Mouse (Mus musculus) layer of hippocampus, adult 8-10 months (tissue): ENCODE measurements around the gene Nudcd3. TPM values are rescaled to one million over a fixed set of nuclear protein-coding genes. Genes with fewer than 3 reads are reported as not detected.

Source experiments
- DNase-seq, 2 experiments: peaks; one replicate each; pipeline ENCODE4 v3.0.0; 2022; ENCODE audit warnings: low spot score in 2 of 2
- total RNA-seq, 4 experiments: library from RNA; stranded (reverse); gene quantifications; 2 replicates each; pipeline ENCODE4 v1.2.4; 2022

Gene Nudcd3
- total RNA-seq = 100 to 1,000 TPM; 124 to 133 (median 129) TPM

GRCm38 (mm10) chr11:6200087-6200569, at the start of gene Nudcd3:
TSS of gene Nudcd3 (minus strand) at chr11:6200415.
- DNase-seq = peak; percentile 88 to 90

- no peak for DNase-seq
Measured at GRCm38 (mm10) chr11:6244707-6245106, 44.5 kb upstream of the Nudcd3 start.

GRCm38 (mm10) chr11:6233025-6233424, 32.8 kb upstream of the Nudcd3 start:
- DNase-seq = no peak

GRCm38 (mm10) chr11:6230012-6230411, 29.8 kb upstream of the Nudcd3 start, which contains the start of gene Npc1l1:
TSS of gene Npc1l1 (minus strand) at chr11:6230143.
- DNase-seq = no peak

- DNase-seq = peak; percentile 17 to 38
Measured at GRCm38 (mm10) chr11:6224541-6225229, 24.5 kb upstream of the Nudcd3 start.

GRCm38 (mm10) chr11:6222187-6222586, 22.0 kb upstream of the Nudcd3 start:
- no peak for DNase-seq

- DNase-seq = no peak
Measured at GRCm38 (mm10) chr11:6219967-6220366, 19.8 kb upstream of the Nudcd3 start.

- DNase-seq = no peak
Measured at GRCm38 (mm10) chr11:6218189-6218896, 18.1 kb upstream of the Nudcd3 start.

- no peak for DNase-seq
Measured at GRCm38 (mm10) chr11:6216834-6217233, 16.6 kb upstream of the Nudcd3 start.

- DNase-seq = no peak
Measured at GRCm38 (mm10) chr11:6208158-6208557, 7.9 kb upstream of the Nudcd3 start.

- no peak for DNase-seq
Measured at GRCm38 (mm10) chr11:6207090-6207489, 6.9 kb upstream of the Nudcd3 start.

- no peak for DNase-seq
Measured at GRCm38 (mm10) chr11:6200570-6200969, 355 bp upstream of the Nudcd3 start.

GRCm38 (mm10) chr11:6199410-6200086, 667 bp downstream of the Nudcd3 start, which contains the start of gene A730071L15Rik:
TSS of gene A730071L15Rik (plus strand) at chr11:6200029.
- DNase-seq = no peak

- DNase-seq = no peak
Measured at GRCm38 (mm10) chr11:6198449-6198848, 1.8 kb downstream of the Nudcd3 start.

GRCm38 (mm10) chr11:6196780-6197179, 3.4 kb downstream of the Nudcd3 start:
- no peak for DNase-seq

- peak; percentile 92 to 94 for DNase-seq
Measured at GRCm38 (mm10) chr11:6187878-6188277, 12.3 kb downstream of the Nudcd3 start.

GRCm38 (mm10) chr11:6187399-6187798, 12.8 kb downstream of the Nudcd3 start:
- DNase-seq = no peak

GRCm38 (mm10) chr11:6184202-6184935, 15.8 kb downstream of the Nudcd3 start:
- no peak for DNase-seq

- DNase-seq = no peak
Measured at GRCm38 (mm10) chr11:6183246-6183645, 17.0 kb downstream of the Nudcd3 start.

GRCm38 (mm10) chr11:6180811-6181399, 19.3 kb downstream of the Nudcd3 start:
- no peak for DNase-seq

GRCm38 (mm10) chr11:6179194-6179593, 21.0 kb downstream of the Nudcd3 start:
- peak in 1 of 2 experiments; percentile 25 for DNase-seq
